Mouse (Mus musculus) midbrain, embryonic 12.5 days (tissue): ENCODE results near the gene Pappa. TPM values are rescaled to one million over a fixed set of nuclear protein-coding genes. Genes with fewer than 3 reads are reported as not detected.

Experiments
- ATAC-seq: fragments of 200-750 bp; cut with Nextera tagmentation; 2 replicates; pipeline ENCODE4 v1.8.0; 2017; ENCODE audit warnings: low read depth, moderate TSS enrichment, moderate library complexity; ENCODE audit not compliant: low FRiP score
- H3K27ac ChIP-seq: fragments of 300-500 bp; sonication (generic); replicated peaks from 2 replicates; pipeline ENCODE4 v1.5.1; 2016; ENCODE audit warnings: mild to moderate bottlenecking
- H3K27me3 ChIP-seq: fragments of 300-500 bp; sonication (generic); 2 replicates; pipeline ENCODE4 v1.6.1; 2016; ENCODE audit warnings: mild to moderate bottlenecking
- H3K36me3 ChIP-seq: fragments of 300-500 bp; sonication (generic); 2 replicates; pipeline ENCODE4 v1.6.1; 2016
- H3K4me1 ChIP-seq: fragments of 300-500 bp; sonication (generic); 2 replicates; pipeline ENCODE4 v1.6.1; 2016
- H3K4me2 ChIP-seq: fragments of 300-500 bp; sonication (generic); replicated peaks from 2 replicates; pipeline ENCODE4 v1.6.1; 2016; ENCODE audit warnings: mild to moderate bottlenecking, moderate library complexity
- H3K4me3 ChIP-seq: fragments of 300-500 bp; sonication (generic); 2 replicates; pipeline ENCODE4 v1.5.1; 2016; ENCODE audit warnings: mild to moderate bottlenecking
- H3K9ac ChIP-seq: fragments of 300-500 bp; sonication (generic); replicated peaks from 2 replicates; pipeline ENCODE4 v1.6.1; 2016; ENCODE audit warnings: mild to moderate bottlenecking, moderate library complexity
- H3K9me3 ChIP-seq: fragments of 300-500 bp; sonication (generic); 2 replicates; pipeline ENCODE4 v1.6.1; 2016; ENCODE audit warnings: mild to moderate bottlenecking
- WGBS: fragments of 180-500 bp; shearing (Covaris S2); methylation state at CpG from one replicate; pipeline ENCODE4 v1.1.7; 2016; 5-methylcytosine and 5-hydroxymethylcytosine counted together
- polyA plus RNA-seq: library from polyadenylated mRNA; unstranded; fragments of >200 nt; fragmentation: Nextera tagmentation; extraction: Ambion mirVana; gene quantifications from 2 replicates; pipeline ENCODE4 v1.2.1, GENCODE M21; 2016

Pappa gene
- polyA plus RNA-seq, 1 experiment from 2014 or later = 1.5 TPM

DNA sequence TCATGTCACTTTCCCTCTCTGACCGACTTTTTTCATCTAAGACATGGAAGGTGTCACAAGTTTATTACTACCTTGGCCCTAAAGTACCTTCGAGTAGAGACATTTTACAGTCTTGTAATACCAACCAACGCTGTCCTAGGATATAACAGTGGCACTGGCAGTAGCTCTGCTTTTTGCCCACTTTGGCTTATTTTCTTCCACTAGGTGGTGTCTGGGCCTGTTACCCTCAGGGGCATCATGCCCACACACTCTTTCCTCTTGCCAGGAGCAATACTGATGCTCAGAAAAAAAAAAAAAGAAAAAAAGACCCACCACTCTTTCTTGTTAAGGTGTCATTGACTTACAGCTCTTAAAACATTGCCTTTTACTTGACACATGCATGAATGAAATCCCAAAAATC is 8.7 kb downstream of the Pappa start:
- no peak for ATAC-seq
- H3K4me2 ChIP-seq = no peak overlapping the region
- 88% methylated on average over 3 of the region's 3 CpGs for WGBS

GRCm38 (mm10) chr4:65134358-65134757 is 10.4 kb downstream of the Pappa start:
- no peak overlapping the region for H3K4me3 ChIP-seq
- no peak overlapping the region for H3K27ac ChIP-seq
- 89% methylated on average over 5 of the region's 5 CpGs for WGBS
- H3K36me3 ChIP-seq = no peaks in the 10 kb centered on the region
- no peak overlapping the region for H3K9ac ChIP-seq
- no peaks in the 10 kb centered on the region for H3K9me3 ChIP-seq
- no peak for ATAC-seq
- H3K4me2 ChIP-seq = no peak overlapping the region
- peaks cover 2% of the 10 kb centered on the region for H3K27me3 ChIP-seq
- no peaks in the 10 kb centered on the region for H3K4me1 ChIP-seq

More for the DNA sequence above, 8.7 kb downstream of the Pappa start:
- Histone ChIP-seq H3K27me3 (peaks cover 19% of the 10 kb centered on the region), H3K4me3 (no peak overlapping the region), H3K27ac (no peak overlapping the region), H3K36me3 (no peaks in the 10 kb centered on the region), H3K9me3 (no peaks in the 10 kb centered on the region), H3K9ac (no peak overlapping the region), H3K4me1 (no peaks in the 10 kb centered on the region)

DNA sequence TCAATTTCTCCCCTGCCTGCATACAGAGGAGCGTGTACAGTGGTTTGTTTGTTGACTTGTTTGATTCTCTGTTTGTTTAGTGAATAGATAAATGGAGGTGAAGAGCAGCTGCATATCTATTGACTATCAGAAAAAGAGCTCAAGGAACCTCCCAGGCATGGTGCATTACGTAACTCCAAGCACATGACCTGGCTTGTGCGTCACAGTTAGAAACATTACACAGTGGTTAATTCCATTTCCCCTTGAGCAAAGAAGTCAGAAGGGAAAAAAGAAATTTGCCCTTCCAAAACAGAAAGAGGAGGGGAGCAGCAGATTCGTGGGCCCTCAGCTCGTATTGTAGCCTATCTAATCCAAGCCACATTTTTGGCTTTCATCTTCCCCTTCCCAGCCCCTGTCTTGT is 11.1 kb downstream of the Pappa start:
- no peak overlapping the region for H3K27ac ChIP-seq
- H3K9ac ChIP-seq = no peak overlapping the region
- H3K27me3 ChIP-seq = no peaks in the 10 kb centered on the region
- H3K4me3 ChIP-seq = no peak overlapping the region
- H3K4me1 ChIP-seq = no peaks in the 10 kb centered on the region
- H3K4me2 ChIP-seq = no peak overlapping the region
- no peaks in the 10 kb centered on the region for H3K9me3 ChIP-seq
- H3K36me3 ChIP-seq = no peaks in the 10 kb centered on the region
- no peak for ATAC-seq
- 75% methylated on average over 5 of the region's 5 CpGs for WGBS

GRCm38 (mm10) chr4:65136541-65136940 is 12.6 kb downstream of the Pappa start:
- Histone ChIP-seq H3K9me3 (no peaks in the 10 kb centered on the region), H3K4me3 (no peak overlapping the region), H3K27me3 (no peaks in the 10 kb centered on the region), H3K27ac (no peak overlapping the region), H3K9ac (no peak overlapping the region), H3K36me3 (no peaks in the 10 kb centered on the region), H3K4me1 (no peaks in the 10 kb centered on the region), H3K4me2 (no peak overlapping the region)
- WGBS = 91% methylated on average over 3 of the region's 3 CpGs
- ATAC-seq = no peak

GRCm38 (mm10) chr4:65146936-65147335 is 23.0 kb downstream of the Pappa start:
- no peak for ATAC-seq
- no peak overlapping the region for H3K27ac ChIP-seq
- H3K9ac ChIP-seq = no peak overlapping the region
- no peaks in the 10 kb centered on the region for H3K27me3 ChIP-seq
- 78% methylated on average over 1 of the region's 1 CpGs for WGBS
- no peak overlapping the region for H3K4me3 ChIP-seq
- H3K4me2 ChIP-seq = no peak overlapping the region
- H3K4me1 ChIP-seq = no peaks in the 10 kb centered on the region
- H3K36me3 ChIP-seq = no peaks in the 10 kb centered on the region
- H3K9me3 ChIP-seq = no peaks in the 10 kb centered on the region

DNA sequence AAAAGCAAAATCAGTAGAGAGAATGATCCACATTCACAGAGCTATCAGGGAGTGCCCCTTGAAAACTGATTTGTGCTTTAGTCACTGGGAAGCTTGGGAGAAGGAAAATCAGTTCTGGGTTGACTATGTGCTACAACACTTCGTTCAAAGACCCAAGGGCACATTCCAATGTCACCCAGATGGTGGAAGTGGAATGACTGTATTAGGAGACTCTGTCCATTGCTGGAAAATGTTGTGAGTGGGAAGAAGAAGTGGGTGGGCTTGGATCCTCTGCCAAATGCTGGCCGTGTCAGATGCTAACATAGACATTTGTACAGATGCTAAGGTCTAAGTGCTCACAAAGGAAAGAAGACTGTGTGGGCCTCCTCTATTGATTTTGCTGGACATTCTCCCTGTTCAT is 29.6 kb downstream of the Pappa start:
- Histone ChIP-seq H3K4me2 (no peak overlapping the region), H3K9me3 (no peaks in the 10 kb centered on the region), H3K27me3 (no peaks in the 10 kb centered on the region), H3K9ac (no peak overlapping the region), H3K4me1 (no peaks in the 10 kb centered on the region), H3K27ac (no peak overlapping the region), H3K36me3 (no peaks in the 10 kb centered on the region), H3K4me3 (no peak overlapping the region)
- no peak for ATAC-seq
- 74% methylated on average over 2 of the region's 2 CpGs for WGBS

DNA sequence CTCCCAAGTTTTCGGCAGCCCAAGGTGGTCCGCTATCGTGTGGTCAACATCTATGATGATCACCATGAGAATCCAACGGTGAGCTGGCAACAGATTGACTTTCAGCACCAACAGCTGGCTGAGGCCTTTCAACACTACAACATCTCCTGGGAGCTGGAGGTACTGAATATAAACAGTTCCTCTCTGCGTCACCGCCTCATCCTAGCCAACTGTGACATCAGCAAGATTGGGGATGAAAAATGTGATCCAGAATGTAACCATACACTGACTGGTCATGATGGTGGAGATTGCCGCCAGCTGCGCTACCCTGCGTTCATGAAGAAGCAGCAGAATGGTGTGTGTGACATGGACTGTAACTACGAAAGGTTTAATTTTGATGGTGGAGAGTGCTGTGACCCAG is 32.3 kb downstream of the Pappa start:
- Histone ChIP-seq H3K9me3 (no peaks in the 10 kb centered on the region), H3K27ac (no peak overlapping the region), H3K27me3 (no peaks in the 10 kb centered on the region), H3K4me1 (no peaks in the 10 kb centered on the region), H3K4me2 (no peak overlapping the region), H3K4me3 (no peak overlapping the region), H3K36me3 (no peaks in the 10 kb centered on the region), H3K9ac (no peak overlapping the region)
- no peak for ATAC-seq
- WGBS = 96% methylated on average over 10 of the region's 10 CpGs

DNA sequence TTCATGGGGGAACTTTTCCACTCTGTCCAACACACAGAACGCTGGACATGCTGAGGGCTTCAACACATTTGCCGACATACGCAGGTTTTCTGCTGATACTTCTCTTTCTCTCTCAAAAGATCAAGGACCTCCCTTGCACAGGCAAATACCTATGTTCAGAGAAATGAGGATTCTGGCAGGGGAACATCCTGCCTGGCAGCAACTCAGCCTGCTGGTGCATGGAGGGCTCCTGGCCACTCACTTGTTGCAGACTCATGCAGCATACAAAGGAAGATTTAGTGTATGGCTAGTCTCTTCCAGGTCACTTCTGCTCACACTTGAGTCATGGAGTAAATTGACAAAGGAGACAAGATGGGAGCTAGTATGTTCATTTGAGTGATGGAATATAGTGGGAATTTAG is 34.7 kb downstream of the Pappa start:
- H3K9ac ChIP-seq = no peak overlapping the region
- no peak for ATAC-seq
- H3K4me3 ChIP-seq = no peak overlapping the region
- no peaks in the 10 kb centered on the region for H3K27me3 ChIP-seq
- H3K27ac ChIP-seq = no peak overlapping the region
- H3K9me3 ChIP-seq = no peaks in the 10 kb centered on the region
- WGBS = 92% methylated on average over 3 of the region's 3 CpGs
- no peak overlapping the region for H3K4me2 ChIP-seq
- no peaks in the 10 kb centered on the region for H3K36me3 ChIP-seq
- no peaks in the 10 kb centered on the region for H3K4me1 ChIP-seq

DNA sequence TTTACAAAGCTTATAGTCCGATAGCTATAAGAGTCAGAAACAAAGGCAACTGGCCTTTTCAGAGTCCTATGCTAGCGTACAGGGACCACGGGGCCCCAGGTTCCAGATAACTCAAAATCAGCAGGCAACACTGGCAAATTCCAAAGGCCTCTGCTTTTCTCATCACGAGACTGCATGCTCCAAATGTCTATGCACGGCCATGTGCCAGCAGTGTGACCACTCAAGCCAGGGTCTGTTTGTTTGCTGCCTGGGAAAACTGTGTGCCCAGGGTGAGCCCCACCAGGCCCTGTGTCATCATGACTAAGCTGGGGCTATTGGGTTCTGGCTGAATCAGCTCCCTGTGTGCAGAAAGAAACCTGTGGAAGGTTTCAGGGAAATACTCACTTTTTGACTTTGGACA is 35.5 kb downstream of the Pappa start:
- WGBS = 58% methylated on average over 5 of the region's 5 CpGs
- no peaks in the 10 kb centered on the region for H3K36me3 ChIP-seq
- ATAC-seq = no peak
- H3K27me3 ChIP-seq = no peaks in the 10 kb centered on the region
- H3K9me3 ChIP-seq = no peaks in the 10 kb centered on the region
- H3K4me2 ChIP-seq = no peak overlapping the region
- H3K27ac ChIP-seq = no peak overlapping the region
- H3K4me3 ChIP-seq = no peak overlapping the region
- no peaks in the 10 kb centered on the region for H3K4me1 ChIP-seq
- no peak overlapping the region for H3K9ac ChIP-seq

DNA sequence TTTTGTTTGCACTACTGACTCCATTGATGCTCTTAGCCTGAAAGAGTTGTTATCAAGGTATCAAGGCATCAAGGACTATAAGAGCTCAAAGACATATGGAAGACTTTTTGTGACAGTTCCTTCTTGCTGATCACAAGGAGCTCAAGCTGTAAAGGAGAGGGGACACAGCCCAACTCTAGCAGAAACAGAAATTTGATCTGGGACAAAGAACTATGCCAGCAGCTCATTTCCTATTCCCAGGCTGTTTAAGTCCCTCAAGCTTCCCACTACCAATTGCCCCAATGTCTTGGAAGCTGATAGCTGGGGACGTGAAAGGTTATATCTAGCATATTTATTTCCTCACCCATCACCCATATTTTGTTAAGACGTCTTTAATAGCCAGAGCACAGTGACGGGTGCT is 39.7 kb downstream of the Pappa start:
- no peak for ATAC-seq
- 80% methylated on average over 3 of the region's 3 CpGs for WGBS
- Histone ChIP-seq H3K27ac (no peak overlapping the region), H3K9me3 (no peaks in the 10 kb centered on the region), H3K36me3 (no peaks in the 10 kb centered on the region), H3K9ac (no peak overlapping the region), H3K4me3 (no peak overlapping the region), H3K27me3 (no peaks in the 10 kb centered on the region), H3K4me2 (no peak overlapping the region), H3K4me1 (no peaks in the 10 kb centered on the region)

GRCm38 (mm10) chr4:65166288-65166835 is 42.4 kb downstream of the Pappa start:
- ATAC-seq = no peak
- H3K4me2 ChIP-seq = no peak overlapping the region
- no peak overlapping the region for H3K27ac ChIP-seq
- no peaks in the 10 kb centered on the region for H3K4me1 ChIP-seq
- H3K9me3 ChIP-seq = no peaks in the 10 kb centered on the region
- no peaks in the 10 kb centered on the region for H3K36me3 ChIP-seq
- 87% methylated on average over 3 of the region's 3 CpGs for WGBS
- H3K4me3 ChIP-seq = no peak overlapping the region
- H3K9ac ChIP-seq = no peak overlapping the region
- no peaks in the 10 kb centered on the region for H3K27me3 ChIP-seq

GRCm38 (mm10) chr4:65174505-65174904 is 50.5 kb downstream of the Pappa start:
- ATAC-seq = no peak
- Histone ChIP-seq H3K4me2 (no peak overlapping the region), H3K4me1 (no peaks in the 10 kb centered on the region), H3K9me3 (no peaks in the 10 kb centered on the region), H3K36me3 (no peaks in the 10 kb centered on the region), H3K4me3 (no peak overlapping the region), H3K27ac (no peak overlapping the region), H3K9ac (no peak overlapping the region), H3K27me3 (no peaks in the 10 kb centered on the region)
- WGBS = 89% methylated on average over 3 of the region's 3 CpGs

- no peak overlapping the region for H3K4me2 ChIP-seq
- 74% methylated on average over 1 of the region's 1 CpGs for WGBS
- H3K4me3 ChIP-seq = no peak overlapping the region
- no peaks in the 10 kb centered on the region for H3K27me3 ChIP-seq
- H3K27ac ChIP-seq = no peak overlapping the region
- no peak for ATAC-seq
- H3K9ac ChIP-seq = no peak overlapping the region
- no peaks in the 10 kb centered on the region for H3K36me3 ChIP-seq
- H3K4me1 ChIP-seq = peaks cover 8% of the 10 kb centered on the region
- H3K9me3 ChIP-seq = no peaks in the 10 kb centered on the region
These were observed 54.2 kb downstream of the Pappa start for GRCm38 (mm10) chr4:65178146-65178545.
